Mouse (Mus musculus) heart, embryonic 16.5 days (tissue): ENCODE results near the gene Tbx3. TPM values are rescaled to one million over a fixed set of nuclear protein-coding genes. Genes with fewer than 3 reads are reported as not detected.

Experiments
- ATAC-seq: fragments of 200-750 bp; cut with Nextera tagmentation; replicated peaks from 2 replicates; pipeline ENCODE4 v1.8.0; 2017; ENCODE audit warnings: moderate number of reproducible peaks; ENCODE audit not compliant: insufficient read depth, low FRiP score; ENCODE audit errors: extremely low read depth
- H3K27ac ChIP-seq: fragments of 300-500 bp; sonication (generic); 2 replicates; pipeline ENCODE4 v1.5.1; 2014; ENCODE audit warnings: mild to moderate bottlenecking, low read length, control low read depth, moderate library complexity
- H3K27me3 ChIP-seq: fragments of 300-500 bp; sonication (generic); 2 replicates; pipeline ENCODE4 v1.6.1; 2014; ENCODE audit warnings: low read length, mixed read lengths; ENCODE audit not compliant: control insufficient read depth, insufficient read depth
- H3K36me3 ChIP-seq: fragments of 300-500 bp; sonication (generic); 2 replicates; pipeline ENCODE4 v1.6.1; 2014; ENCODE audit not compliant: control insufficient read depth, insufficient read depth
- H3K4me1 ChIP-seq: fragments of 300-500 bp; sonication (generic); 2 replicates; pipeline ENCODE4 v1.6.1; 2014; ENCODE audit warnings: low read length, mixed read lengths; ENCODE audit not compliant: control insufficient read depth, insufficient read depth
- H3K4me2 ChIP-seq: fragments of 300-500 bp; sonication (generic); 2 replicates; pipeline ENCODE4 v1.6.1; 2014; ENCODE audit warnings: low read depth, mild to moderate bottlenecking, control low read depth, low read length
- H3K4me3 ChIP-seq: fragments of 300-500 bp; sonication (generic); 2 replicates; pipeline ENCODE4 v1.5.1; 2014; ENCODE audit warnings: mild to moderate bottlenecking, control low read depth, low read length
- H3K9ac ChIP-seq: fragments of 300-500 bp; sonication (generic); 2 replicates; pipeline ENCODE4 v1.6.1; 2014; ENCODE audit warnings: low read length, control low read depth
- H3K9me3 ChIP-seq: fragments of 300-500 bp; sonication (generic); replicated peaks from 2 replicates; pipeline ENCODE4 v1.6.1; 2016; ENCODE audit warnings: low read length; ENCODE audit not compliant: control insufficient read depth
- WGBS: fragments of 180-500 bp; shearing (Covaris S2); extraction: QIAGEN DNeasy Blood & Tissue Kit; methylation state at CpG from one replicate; pipeline ENCODE4 v1.1.7; 2014; 5-methylcytosine and 5-hydroxymethylcytosine counted together
- polyA plus RNA-seq: library from polyadenylated mRNA; unstranded; fragments of >200 nt; fragmentation: Nextera tagmentation; extraction: Ambion mirVana; gene quantifications from 2 replicates; pipeline ENCODE4 v1.2.1, GENCODE M21; 2015

The Tbx3 gene
- polyA plus RNA-seq, 1 experiment from 2014 or later: 7.4 TPM

DNA sequence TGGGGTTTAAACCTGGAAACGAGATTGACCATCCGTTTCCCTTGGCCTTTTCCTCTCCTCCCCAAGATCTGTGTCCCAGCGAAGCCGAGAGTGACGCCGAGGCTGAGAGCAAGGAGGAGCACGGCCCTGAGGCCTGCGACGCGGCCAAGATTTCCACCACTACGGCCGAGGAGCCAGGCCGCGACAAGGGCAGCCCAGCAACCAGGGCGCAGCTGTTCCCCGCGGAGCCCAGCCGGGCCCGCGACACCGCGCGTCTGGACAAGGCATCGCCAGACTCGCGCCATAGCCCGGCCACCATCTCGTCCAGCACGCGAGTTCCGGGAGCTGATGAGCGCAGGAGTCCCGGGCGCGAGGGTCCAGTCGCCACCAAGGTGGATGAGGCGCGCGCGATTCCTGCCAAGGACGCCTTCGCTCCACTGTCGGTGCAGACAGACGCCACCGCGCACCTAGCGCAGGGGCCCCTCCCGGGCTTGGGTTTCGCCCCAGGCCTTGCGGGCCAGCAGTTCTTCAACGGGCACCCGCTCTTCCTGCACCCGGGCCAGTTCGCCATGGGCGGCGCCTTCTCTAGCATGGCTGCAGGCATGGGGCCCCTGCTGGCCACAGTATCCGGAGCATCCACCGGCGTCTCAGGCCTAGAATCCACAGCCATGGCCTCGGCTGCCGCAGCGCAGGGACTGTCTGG is 10.0 kb downstream of the Tbx3 start:
- H3K4me3 ChIP-seq: peak overlapping the region; percentile 32
- H3K4me2 ChIP-seq: peak overlapping the region; percentile 22
- peaks cover 89% of the 10 kb centered on the region for H3K27me3 ChIP-seq
- no peaks in the 10 kb centered on the region; the same call in 1 of the 2 replicates for H3K4me1 ChIP-seq
- H3K36me3 ChIP-seq: peaks cover 3% of the 10 kb centered on the region; the same call in 1 of the 2 replicates
- 23% methylated on average over 62 of the region's 62 CpGs for WGBS
- H3K9ac ChIP-seq: no peak overlapping the region
- H3K27ac ChIP-seq: no peak overlapping the region
- H3K9me3 ChIP-seq: no peaks in the 10 kb centered on the region
- ATAC-seq: 0 out of 2 replicates have a peak, but pooled peaks have one; percentile 37

DNA sequence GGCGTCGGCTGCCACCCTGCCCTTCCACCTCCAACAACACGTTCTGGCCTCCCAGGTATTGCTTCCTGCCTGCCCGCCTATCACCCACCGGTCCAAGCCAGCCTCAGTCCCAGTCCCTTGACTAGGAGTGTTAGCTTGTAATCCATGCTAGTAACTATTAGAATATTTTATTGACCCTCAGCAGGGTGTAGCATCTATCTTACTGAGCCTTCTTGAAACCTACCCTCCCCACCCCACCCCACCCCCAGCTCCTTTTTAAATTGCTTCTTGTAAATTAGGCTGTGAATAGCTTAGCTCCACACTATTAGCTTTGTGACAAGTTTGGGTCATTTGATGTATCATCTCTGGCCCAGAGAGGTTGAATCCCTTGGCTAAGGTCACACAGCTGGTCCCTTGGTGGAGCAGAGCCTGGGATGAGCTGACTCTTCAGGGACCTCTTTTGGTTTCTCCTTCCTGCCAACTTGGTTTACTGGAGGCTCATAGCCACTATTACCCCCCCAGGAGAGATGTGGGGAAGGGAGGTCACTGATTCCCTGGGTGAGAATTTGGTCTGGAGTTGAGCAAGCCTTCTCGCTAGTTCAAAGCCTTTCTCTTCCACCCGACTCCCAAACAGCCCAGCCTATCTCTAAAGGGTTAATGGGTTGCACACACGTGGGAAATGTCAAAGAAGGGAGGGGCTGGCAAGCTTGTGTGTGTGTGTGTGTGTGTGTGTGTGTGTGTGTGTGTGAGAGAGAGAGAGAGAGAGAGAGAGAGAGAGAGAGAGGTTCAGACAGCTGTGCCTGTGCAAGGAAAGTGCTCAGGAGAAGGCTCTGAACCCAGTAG is 10.8 kb downstream of the Tbx3 start:
- Histone ChIP-seq H3K36me3 (no peaks in the 10 kb centered on the region), H3K27me3 (peaks cover 89% of the 10 kb centered on the region), H3K4me1 (no peaks in the 10 kb centered on the region; the same call in 1 of the 2 replicates), H3K9ac (no peak overlapping the region), H3K27ac (no peak overlapping the region), H3K4me3 (peak overlapping the region; percentile 32), H3K4me2 (peak overlapping the region; percentile 18; the same call in 1 of the 2 replicates), H3K9me3 (no peaks in the 10 kb centered on the region)
- ATAC-seq: no peak
- 49% methylated on average over 8 of the region's 8 CpGs for WGBS

DNA sequence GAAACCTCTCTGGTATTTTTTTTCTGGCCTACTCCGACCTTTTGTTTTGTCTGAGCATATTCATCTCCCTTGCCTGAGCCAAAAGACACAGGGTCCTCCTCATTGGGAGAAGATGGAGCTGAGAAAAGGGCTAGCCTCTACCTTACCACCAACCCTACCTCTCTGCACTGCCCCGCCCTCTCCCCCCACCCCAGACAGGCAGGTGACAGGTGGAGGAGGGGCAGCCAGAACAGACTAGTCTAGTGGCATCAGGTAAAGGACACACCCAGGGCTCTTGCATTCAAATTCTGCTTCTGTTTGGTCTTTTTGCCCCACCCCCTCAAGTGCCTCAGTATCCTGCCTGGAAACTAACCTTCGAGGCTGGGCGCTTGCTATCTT is 11.4 kb downstream of the Tbx3 start:
- Histone ChIP-seq H3K36me3 (no peaks in the 10 kb centered on the region), H3K27me3 (peaks cover 92% of the 10 kb centered on the region), H3K9me3 (no peaks in the 10 kb centered on the region), H3K9ac (no peak overlapping the region), H3K4me3 (no peak overlapping the region), H3K4me1 (peaks cover 1% of the 10 kb centered on the region; the same call in 1 of the 2 replicates), H3K4me2 (no peak overlapping the region), H3K27ac (no peak overlapping the region)
- WGBS: 56% methylated on average over 4 of the region's 4 CpGs
- ATAC-seq: no peak

DNA sequence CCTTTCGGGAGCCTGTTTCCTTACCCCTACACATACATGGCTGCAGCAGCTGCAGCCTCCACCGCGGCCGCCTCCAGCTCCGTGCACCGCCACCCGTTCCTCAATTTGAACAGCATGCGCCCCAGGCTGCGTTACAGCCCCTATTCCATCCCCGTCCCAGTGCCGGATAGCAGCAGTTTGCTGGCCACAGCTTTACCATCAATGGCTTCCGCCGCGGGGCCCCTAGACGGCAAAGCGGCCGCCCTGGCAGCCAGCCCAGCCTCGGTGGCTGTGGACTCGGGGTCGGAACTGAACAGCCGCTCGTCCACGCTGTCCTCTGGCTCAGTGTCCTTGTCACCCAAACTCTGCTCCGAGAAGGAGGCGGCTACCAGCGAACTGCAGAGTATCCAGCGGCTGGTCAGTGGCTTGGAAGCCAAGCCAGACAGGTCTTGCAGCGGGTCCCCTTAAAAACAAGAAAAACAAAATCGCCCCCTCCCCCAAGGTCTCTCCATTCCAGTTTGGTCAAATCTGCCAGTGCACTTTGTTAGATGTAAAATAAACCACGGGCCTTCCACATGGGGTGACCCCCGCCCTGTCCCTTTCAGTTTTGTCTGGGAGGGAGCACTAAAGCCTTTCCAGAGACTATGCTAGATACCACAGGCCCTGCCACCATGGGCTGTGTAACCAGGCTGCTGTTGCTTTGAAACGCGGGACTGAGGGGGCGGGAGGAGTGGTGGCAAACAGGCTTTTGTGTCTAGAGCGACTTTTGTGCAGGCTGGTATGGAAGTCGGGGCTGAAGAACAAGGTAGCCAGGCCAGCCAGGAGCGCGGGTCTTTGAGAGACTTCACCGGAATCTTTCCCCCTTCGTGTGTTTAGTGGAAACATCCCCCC is 12.4 kb downstream of the Tbx3 start:
- H3K9me3 ChIP-seq: no peaks in the 10 kb centered on the region
- no peak overlapping the region; the same call in 1 of the 2 replicates for H3K4me3 ChIP-seq
- no peak overlapping the region for H3K9ac ChIP-seq
- no peak overlapping the region; the same call in 1 of the 2 replicates for H3K4me2 ChIP-seq
- ATAC-seq: no peak
- peaks cover 4% of the 10 kb centered on the region; the same call in 1 of the 2 replicates for H3K4me1 ChIP-seq
- H3K27ac ChIP-seq: no peak overlapping the region
- H3K36me3 ChIP-seq: no peaks in the 10 kb centered on the region
- WGBS: 28% methylated on average over 40 of the region's 40 CpGs
- peaks cover 92% of the 10 kb centered on the region for H3K27me3 ChIP-seq

DNA sequence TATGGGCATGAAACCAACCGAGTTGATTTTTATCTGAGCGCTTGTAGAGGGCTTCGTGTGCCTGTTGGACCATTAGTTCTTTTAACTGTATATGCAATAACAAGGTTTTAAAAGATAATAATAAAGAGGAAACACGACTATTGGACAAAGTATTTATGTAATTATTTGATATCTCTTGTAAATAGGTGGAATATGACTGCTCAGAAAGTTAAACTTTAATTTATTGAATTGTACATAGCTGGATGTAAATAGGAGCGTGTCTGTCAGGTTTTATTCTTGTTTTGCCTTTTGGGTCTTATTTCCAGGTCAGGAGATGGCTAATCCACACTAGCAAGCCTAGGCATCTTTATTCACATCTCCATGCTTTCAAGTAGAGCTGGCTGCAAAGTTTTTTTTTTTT is 13.4 kb downstream of the Tbx3 start:
- Histone ChIP-seq H3K27ac (no peak overlapping the region), H3K4me2 (no peak overlapping the region), H3K4me1 (peaks cover 4% of the 10 kb centered on the region; the same call in 1 of the 2 replicates), H3K27me3 (peaks cover 92% of the 10 kb centered on the region), H3K9ac (no peak overlapping the region), H3K9me3 (no peaks in the 10 kb centered on the region), H3K36me3 (no peaks in the 10 kb centered on the region), H3K4me3 (no peak overlapping the region)
- WGBS: 49% methylated on average over 5 of the region's 5 CpGs
- no peak for ATAC-seq

DNA sequence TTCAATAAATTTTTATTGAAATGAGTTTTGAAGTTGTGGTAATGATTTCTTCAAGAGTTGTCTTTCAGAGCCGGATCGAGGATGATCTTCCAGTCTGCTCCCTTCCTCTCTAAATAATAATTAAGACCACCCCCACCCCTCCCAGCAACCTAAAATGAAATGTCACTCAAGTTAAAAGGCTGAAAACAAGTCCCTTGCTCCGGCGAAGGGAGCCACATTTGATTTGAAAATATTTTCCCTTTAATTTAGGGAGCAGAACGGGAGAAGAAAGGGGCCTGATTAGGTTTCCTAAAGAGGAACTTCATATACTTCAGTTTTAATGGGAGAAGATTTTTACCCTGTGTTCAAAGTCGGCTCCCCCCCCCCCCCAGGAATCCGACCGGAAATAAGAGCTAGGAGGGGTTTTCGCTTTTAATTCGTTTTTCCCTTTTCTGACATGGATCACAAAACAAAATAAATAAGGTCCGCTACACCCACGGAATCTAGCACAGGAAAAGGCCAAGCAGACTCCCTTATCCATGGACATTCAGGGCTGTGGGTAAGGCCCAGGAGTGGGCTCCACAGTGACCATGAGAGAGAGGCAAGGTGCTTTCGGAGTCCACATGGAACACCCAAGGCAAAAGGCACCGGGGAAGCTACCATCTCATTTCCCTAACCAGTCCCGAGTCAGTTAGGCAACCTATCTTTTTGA is 14.4 kb downstream of the Tbx3 start:
- peak overlapping the region; percentile 50; the same call in 1 of the 2 replicates for H3K4me2 ChIP-seq
- no peaks in the 10 kb centered on the region for H3K9me3 ChIP-seq
- H3K27me3 ChIP-seq: peaks cover 96% of the 10 kb centered on the region
- no peak overlapping the region for H3K27ac ChIP-seq
- H3K36me3 ChIP-seq: no peaks in the 10 kb centered on the region
- ATAC-seq: no peak
- 26% methylated on average over 15 of the region's 15 CpGs for WGBS
- no peak overlapping the region for H3K4me3 ChIP-seq
- no peak overlapping the region for H3K9ac ChIP-seq
- peaks cover 4% of the 10 kb centered on the region; the same call in 1 of the 2 replicates for H3K4me1 ChIP-seq

DNA sequence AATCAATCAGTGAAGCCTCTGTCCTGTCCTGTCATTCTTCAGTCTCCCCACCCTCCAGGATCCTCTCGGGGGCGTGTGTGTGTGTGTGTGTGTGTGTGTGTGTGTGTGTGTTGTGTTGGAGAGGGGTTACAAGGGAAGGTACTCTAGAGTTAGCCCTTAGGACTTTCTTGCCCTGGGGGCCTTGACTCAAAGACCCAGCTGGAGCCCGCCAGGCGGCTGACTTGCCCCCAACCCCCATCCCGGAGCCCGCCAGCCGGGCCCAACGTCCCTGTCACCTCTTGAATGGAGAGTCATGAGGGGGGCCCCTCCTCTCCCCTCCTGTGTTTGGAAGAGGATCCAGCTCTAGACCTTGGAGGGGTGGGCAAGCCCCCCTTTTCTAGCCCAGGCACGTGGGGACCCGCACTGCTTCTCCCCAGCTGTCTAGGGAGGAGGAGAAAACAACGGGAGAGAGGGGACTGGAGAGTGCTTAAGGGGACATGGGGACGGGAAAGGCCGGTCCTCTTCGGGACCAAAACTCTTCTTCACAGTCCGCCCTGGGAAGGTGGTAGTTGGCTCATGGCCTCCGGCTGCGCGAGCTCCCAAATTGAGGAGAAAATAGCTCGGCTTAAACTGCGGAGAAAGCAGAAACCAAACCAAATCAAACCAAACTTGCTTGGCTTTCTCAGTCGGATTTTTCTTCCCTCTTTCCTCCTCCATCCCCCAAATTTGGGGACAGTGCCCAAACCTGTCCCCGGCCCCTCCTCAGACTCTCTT is 15.2 kb downstream of the Tbx3 start:
- Histone ChIP-seq H3K36me3 (no peaks in the 10 kb centered on the region), H3K27me3 (peaks cover 94% of the 10 kb centered on the region), H3K9ac (no peak overlapping the region), H3K4me3 (peak overlapping the region; percentile 31), H3K9me3 (no peaks in the 10 kb centered on the region), H3K4me2 (peak overlapping the region; percentile 50), H3K4me1 (peaks cover 4% of the 10 kb centered on the region; the same call in 1 of the 2 replicates), H3K27ac (0 out of 2 replicates have a peak overlapping the region, but pooled peaks have one; percentile 9)
- no peak for ATAC-seq
- 5% methylated on average over 22 of the region's 22 CpGs for WGBS
